Mouse (Mus musculus) forebrain, embryonic 11.5 days (tissue): ENCODE results near the gene Nmrk1. TPM values are rescaled to one million over a fixed set of nuclear protein-coding genes. Genes with fewer than 3 reads are reported as not detected.
A peak's percentile ranks its signal among the peaks of the same experiment; 100 is the strongest.

Experiments used
- ATAC-seq: fragments of 200-750 bp; cut with Nextera tagmentation; replicated peaks from 2 replicates; pipeline ENCODE4 v1.8.0; 2017; ENCODE audit warnings: moderate TSS enrichment; ENCODE audit not compliant: low FRiP score
- DNase-seq: peaks from one replicate; pipeline ENCODE4 v3.0.0-alpha.2; 2017; ENCODE audit warnings: low spot score
- H3K27ac ChIP-seq: fragments of 300-500 bp; sonication (generic); 2 replicates; pipeline ENCODE4 v1.5.1; 2014; ENCODE audit warnings: low read depth, low read length
- H3K27me3 ChIP-seq: fragments of 300-500 bp; sonication (generic); 2 replicates; pipeline ENCODE4 v1.6.1; 2014; ENCODE audit warnings: mild to moderate bottlenecking, low read length, mixed read lengths; ENCODE audit not compliant: control insufficient read depth, insufficient read depth
- H3K36me3 ChIP-seq: fragments of 300-500 bp; sonication (generic); 2 replicates; pipeline ENCODE4 v1.6.1; 2014; ENCODE audit warnings: mild to moderate bottlenecking, low read length, moderate library complexity, mixed read lengths; ENCODE audit not compliant: control insufficient read depth, insufficient read depth
- H3K4me1 ChIP-seq: fragments of 300-500 bp; sonication (generic); replicated peaks from 2 replicates; pipeline ENCODE4 v1.6.1; 2014; ENCODE audit warnings: low read length, mixed read lengths; ENCODE audit not compliant: control insufficient read depth, insufficient read depth
- H3K4me2 ChIP-seq: fragments of 300-500 bp; sonication (generic); 2 replicates; pipeline ENCODE4 v1.6.1; 2014; ENCODE audit warnings: low read depth, mild to moderate bottlenecking, low read length, moderate library complexity, mixed read lengths; ENCODE audit not compliant: severe bottlenecking
- H3K4me3 ChIP-seq: fragments of 300-500 bp; sonication (generic); 2 replicates; pipeline ENCODE4 v1.5.1; 2014; ENCODE audit warnings: low read depth, low read length
- H3K9ac ChIP-seq: fragments of 300-500 bp; sonication (generic); 2 replicates; pipeline ENCODE4 v1.6.1; 2014; ENCODE audit warnings: low read length
- H3K9me3 ChIP-seq: fragments of 300-500 bp; sonication (generic); 2 replicates; pipeline ENCODE4 v1.6.1; 2016; ENCODE audit warnings: low read length, mixed read lengths; ENCODE audit not compliant: control insufficient read depth
- WGBS: fragments of 180-500 bp; shearing (Covaris S2); extraction: QIAGEN DNeasy Blood & Tissue Kit; methylation state at CpG from one replicate; pipeline ENCODE4 v1.1.7; 2014; 5-methylcytosine and 5-hydroxymethylcytosine counted together
- polyA plus RNA-seq: library from polyadenylated mRNA; unstranded; fragments of >200 nt; fragmentation: Nextera tagmentation; extraction: Ambion mirVana; gene quantifications from 2 replicates; pipeline ENCODE4 v1.2.1, GENCODE M21; 2014

The Nmrk1 gene
- polyA plus RNA-seq, 1 experiment from 2014 or later = 6.1 TPM

DNA sequence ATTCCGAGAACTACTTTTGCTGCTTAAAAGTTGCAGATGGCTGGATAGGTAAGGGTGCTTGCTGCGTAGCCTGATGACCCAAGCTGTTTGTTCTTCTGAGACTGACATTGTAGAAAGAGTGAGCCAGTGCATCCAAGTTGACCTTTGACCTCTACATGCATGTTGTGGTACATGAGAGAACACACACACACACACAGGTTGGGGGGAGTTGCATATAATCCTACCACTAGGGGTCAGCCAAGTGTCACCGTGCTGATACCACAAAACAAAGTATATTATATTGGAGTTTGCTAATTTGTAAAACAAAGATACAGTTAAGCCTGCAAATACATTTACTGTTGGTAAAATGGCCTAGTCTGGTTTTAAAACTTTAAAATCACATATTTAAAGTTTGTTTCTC is 55.8 kb downstream of the Nmrk1 start:
- no peak overlapping the region for H3K4me3 ChIP-seq
- no peaks in the 10 kb centered on the region for H3K4me1 ChIP-seq
- no peak for DNase-seq
- ATAC-seq = 0 out of 2 replicates have a peak, but pooled peaks have one; percentile 39
- no peak overlapping the region for H3K9ac ChIP-seq
- WGBS = 74% methylated on average over 3 of the region's 3 CpGs
- no peak overlapping the region for H3K4me2 ChIP-seq
- no peaks in the 10 kb centered on the region for H3K27me3 ChIP-seq
- H3K9me3 ChIP-seq = no peaks in the 10 kb centered on the region
- H3K36me3 ChIP-seq = no peaks in the 10 kb centered on the region
- H3K27ac ChIP-seq = no peak overlapping the region

DNA sequence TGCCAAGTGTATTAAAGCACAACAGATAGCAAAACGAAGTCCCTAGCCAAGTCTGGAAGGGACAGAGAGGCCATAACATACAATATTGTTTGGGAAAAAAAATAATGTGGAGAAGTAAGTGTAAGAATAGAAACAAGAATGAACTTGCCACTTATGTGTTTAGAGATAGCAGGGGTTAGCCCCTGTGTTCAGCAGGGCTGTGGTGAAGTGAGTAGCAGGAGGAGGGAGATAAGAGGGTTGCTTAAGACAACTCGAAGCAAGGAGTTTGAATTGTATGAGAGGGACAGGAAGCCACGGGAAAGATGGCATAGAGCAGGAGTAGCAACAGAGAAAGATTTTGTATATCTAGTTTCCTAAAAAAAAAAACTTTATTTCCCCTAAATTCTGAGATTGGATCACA is 60.4 kb downstream of the Nmrk1 start:
- Histone ChIP-seq H3K27ac (no peak overlapping the region), H3K36me3 (peaks cover 2% of the 10 kb centered on the region; the same call in 1 of the 2 replicates), H3K4me2 (no peak overlapping the region), H3K27me3 (no peaks in the 10 kb centered on the region), H3K9ac (no peak overlapping the region), H3K9me3 (no peaks in the 10 kb centered on the region), H3K4me1 (no peaks in the 10 kb centered on the region), H3K4me3 (no peak overlapping the region)
- ATAC-seq = no peak
- WGBS = 87% methylated on average over 3 of the region's 3 CpGs
- DNase-seq = no peak

DNA sequence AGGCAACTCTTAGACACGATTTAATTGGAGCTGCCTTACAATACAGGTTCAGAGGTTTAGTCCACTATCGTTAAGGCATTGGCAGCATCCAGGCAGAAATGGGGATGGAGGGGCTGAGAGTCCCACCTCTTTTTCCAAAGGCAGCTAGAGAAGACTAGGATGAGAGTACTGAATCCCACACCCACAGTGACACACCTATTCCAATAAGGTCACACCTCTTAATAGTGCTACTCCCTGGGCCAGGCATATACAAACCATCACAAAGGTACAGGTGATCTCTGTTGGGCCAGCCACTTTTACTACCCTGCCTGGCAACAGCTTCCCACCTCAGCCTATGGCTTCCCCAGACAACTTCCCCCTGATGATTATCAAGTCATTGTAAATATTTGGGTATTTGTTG is 61.0 kb downstream of the Nmrk1 start:
- no peak overlapping the region for H3K9ac ChIP-seq
- H3K27ac ChIP-seq = no peak overlapping the region
- H3K4me1 ChIP-seq = no peaks in the 10 kb centered on the region
- ATAC-seq (no peak), DNase-seq (no peak)
- no peaks in the 10 kb centered on the region for H3K27me3 ChIP-seq
- H3K4me3 ChIP-seq = no peak overlapping the region
- 85% methylated on average over 2 of the region's 2 CpGs for WGBS
- no peaks in the 10 kb centered on the region for H3K9me3 ChIP-seq
- no peak overlapping the region for H3K4me2 ChIP-seq
- H3K36me3 ChIP-seq = peaks cover 2% of the 10 kb centered on the region; the same call in 1 of the 2 replicates

- no peaks in the 10 kb centered on the region for H3K27me3 ChIP-seq
- H3K4me2 ChIP-seq = no peak overlapping the region
- no peak for ATAC-seq
- no peak overlapping the region for H3K4me3 ChIP-seq
- no peaks in the 10 kb centered on the region for H3K9me3 ChIP-seq
- WGBS = 92% methylated on average over 3 of the region's 3 CpGs
- no peak for DNase-seq
- H3K27ac ChIP-seq = no peak overlapping the region
- H3K36me3 ChIP-seq = peaks cover 2% of the 10 kb centered on the region; the same call in 1 of the 2 replicates
- H3K9ac ChIP-seq = no peak overlapping the region
- H3K4me1 ChIP-seq = no peaks in the 10 kb centered on the region
These were observed 63.4 kb downstream of the Nmrk1 start for GRCm38 (mm10) chr19:18695116-18695515.

DNA sequence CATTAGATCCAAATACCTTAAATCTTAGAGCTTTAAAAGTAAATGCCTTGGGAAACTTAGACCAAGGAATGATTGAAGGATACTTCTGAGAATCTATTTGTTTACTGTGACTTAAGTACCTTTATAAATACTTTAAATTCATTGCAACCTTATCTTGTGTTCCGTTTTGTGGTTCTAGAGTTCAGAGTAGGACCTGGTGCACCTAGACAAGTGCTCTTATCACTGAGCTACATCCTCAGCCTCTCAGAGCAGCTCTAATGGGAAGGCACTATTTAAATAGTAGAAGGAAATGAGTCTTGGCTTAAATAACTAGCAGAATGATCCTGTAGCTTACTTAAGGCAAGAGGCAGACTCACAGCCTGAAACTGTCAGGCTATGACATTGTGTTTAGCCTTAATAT is 63.8 kb downstream of the Nmrk1 start:
- WGBS = 86% methylated on average over 1 of the region's 1 CpGs
- Histone ChIP-seq H3K27me3 (no peaks in the 10 kb centered on the region), H3K9me3 (no peaks in the 10 kb centered on the region), H3K36me3 (peaks cover 2% of the 10 kb centered on the region; the same call in 1 of the 2 replicates), H3K4me1 (no peaks in the 10 kb centered on the region), H3K9ac (no peak overlapping the region), H3K4me2 (no peak overlapping the region), H3K27ac (no peak overlapping the region), H3K4me3 (no peak overlapping the region)
- DNase-seq (no peak), ATAC-seq (no peak)

Other genes starting within 250 kb of the Nmrk1 start
- gene Ostf1, start 127 bp upstream of the Nmrk1 start, polyA plus RNA-seq = 36.8 and 37.6 TPM in 2 replicates
- gene Carnmt1, start 38.8 kb downstream of the Nmrk1 start, polyA plus RNA-seq = 30.3 and 30.9 TPM in 2 replicates
- gene D030056L22Rik, start 81.2 kb downstream of the Nmrk1 start, polyA plus RNA-seq = 88.2 and 90.7 TPM in 2 replicates
- 0.25 and 0.35 TPM in 2 replicates for gene Trpm6, start 118.0 kb downstream of the Nmrk1 start, polyA plus RNA-seq